Mouse (Mus musculus): ENCODE results near the gene Rgs7. TPM values are rescaled to one million over a fixed set of nuclear protein-coding genes. Genes with fewer than 3 reads are reported as not detected.

The Rgs7 gene
- polyA plus RNA-seq, 1 experiment from 2014 or later, result 1.8 TPM

DNA sequence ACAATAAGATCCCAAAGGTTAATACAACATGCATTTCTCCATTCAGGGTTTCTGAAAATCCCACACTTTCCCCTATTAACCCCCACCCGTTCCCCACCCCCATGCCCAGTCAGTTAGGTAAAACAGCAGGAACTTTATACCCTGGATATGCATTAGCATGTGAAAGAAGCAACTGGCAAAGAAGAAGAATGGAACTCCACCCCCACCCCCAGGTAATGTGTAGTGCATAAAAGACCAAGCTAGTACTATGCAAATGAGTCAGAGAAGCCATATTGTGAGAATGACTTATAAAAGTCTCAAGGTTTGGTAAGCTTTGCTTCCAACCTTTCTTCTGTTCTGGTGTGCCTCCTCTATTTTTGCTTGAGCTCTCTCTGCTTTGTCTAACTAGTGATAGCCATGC, 468.2 kb downstream of the Rgs7 start:
- peaks cover 9% of the 10 kb centered on the region for H3K4me1 ChIP-seq
- WGBS, result 65% methylated on average over 1 of the region's 1 CpGs
- no peaks in the 10 kb centered on the region for H3K27me3 ChIP-seq (ENCODE audit: low read depth, poor library complexity, severe bottlenecking)
- DNase-seq (ENCODE audit: low spot score), result no peak
- H3K9me3 ChIP-seq (replicated peaks), result no peaks in the 10 kb centered on the region
- H3K36me3 ChIP-seq, result no peaks in the 10 kb centered on the region
- no peak overlapping the region for H3K4me3 ChIP-seq
- no peak overlapping the region for H3K27ac ChIP-seq (replicated peaks)

Other genes with a start within 250 kb of the Rgs7 start
- 0.11 and 0.12 TPM in 2 replicates for gene Kmo, start 127.9 kb upstream of the Rgs7 start, polyA plus RNA-seq (2016; fragmentation: Nextera tagmentation; extraction: Ambion mirVana)
- gene Fh1, start 133.1 kb upstream of the Rgs7 start, polyA plus RNA-seq (2016; fragmentation: Nextera tagmentation; extraction: Ambion mirVana), result 108 and 124 TPM in 2 replicates
- 14.7 and 16.4 TPM in 2 replicates for gene Opn3, start 200.3 kb upstream of the Rgs7 start, polyA plus RNA-seq (2016; fragmentation: Nextera tagmentation; extraction: Ambion mirVana)
- gene Chml, start 200.4 kb upstream of the Rgs7 start, polyA plus RNA-seq (2016; fragmentation: Nextera tagmentation; extraction: Ambion mirVana), result 4.6 and 5.1 TPM in 2 replicates
- not detected in 2 replicates for gene Wdr64, start 206.1 kb upstream of the Rgs7 start, polyA plus RNA-seq (2016; fragmentation: Nextera tagmentation; extraction: Ambion mirVana)

Measured in midbrain, embryonic 10.5 days (tissue).